Mouse (Mus musculus) cerebral cortex, adult 2 months (tissue): ENCODE data around the gene Serpinb9f.

Experiments
- WGBS: fragments of 180-500 bp; shearing (Covaris S2); methylation state at CpG from one replicate; pipeline ENCODE4 v1.1.7; 2018; 5-methylcytosine and 5-hydroxymethylcytosine counted together

The Serpinb9f gene

GRCm38 (mm10) chr13:33323777-33324176 lies at the start of gene Serpinb9f:
Serpinb9f (plus strand) TSS chr13:33324077.
- WGBS: 88% methylated on average over 3 of the region's 3 CpGs

- WGBS: 84% methylated on average over 4 of the region's 4 CpGs
Observed at GRCm38 (mm10) chr13:33308631-33309030, 15.2 kb upstream of the Serpinb9f start.

GRCm38 (mm10) chr13:33356666-33357065 lies 32.8 kb downstream of the Serpinb9f start:
- WGBS: 93% methylated on average over 1 of the region's 1 CpGs
